Mouse (Mus musculus): ENCODE data around the gene Det1. TPM values are rescaled to one million over a fixed set of nuclear protein-coding genes. Genes with fewer than 3 reads are reported as not detected.

Det1 gene
- total RNA-seq (2023): 18.4 TPM

DNA sequence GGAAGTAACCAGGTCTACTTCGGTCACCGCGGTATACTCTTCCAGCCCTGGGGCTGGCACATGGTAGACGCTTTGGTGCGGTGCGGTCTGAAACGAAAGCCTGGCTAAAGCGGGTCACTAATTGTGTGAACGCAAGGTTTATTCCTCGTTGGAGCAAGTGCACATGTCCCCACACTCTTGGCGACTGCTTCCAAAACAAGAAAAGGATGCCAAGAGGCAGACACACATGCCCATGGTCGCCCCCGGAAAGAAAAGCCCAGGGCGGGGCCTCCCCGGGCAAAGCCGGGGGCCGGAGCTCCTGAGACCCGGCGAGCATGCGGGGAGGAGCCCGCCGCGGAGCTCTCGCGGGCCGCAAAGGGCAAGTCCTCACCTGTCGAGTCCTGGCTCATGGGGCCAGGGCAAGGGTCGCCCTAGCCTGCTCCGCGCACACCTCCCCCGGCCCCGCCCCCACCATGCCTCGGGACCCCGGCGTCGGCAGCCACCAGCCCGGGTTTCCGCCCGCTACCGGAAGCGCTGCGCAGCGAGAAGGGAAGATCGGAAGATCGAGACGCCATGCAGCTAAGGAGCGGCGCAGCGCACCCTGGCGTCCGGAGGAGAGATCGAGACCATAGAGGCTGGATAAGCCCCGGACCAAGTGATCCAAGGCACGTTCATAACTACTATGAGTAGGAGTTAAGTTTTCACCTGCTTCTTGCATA is at the start of gene Det1:
Det1 (minus strand) TSS at position 527 of the 698 bp plus-strand sequence.

DNA sequence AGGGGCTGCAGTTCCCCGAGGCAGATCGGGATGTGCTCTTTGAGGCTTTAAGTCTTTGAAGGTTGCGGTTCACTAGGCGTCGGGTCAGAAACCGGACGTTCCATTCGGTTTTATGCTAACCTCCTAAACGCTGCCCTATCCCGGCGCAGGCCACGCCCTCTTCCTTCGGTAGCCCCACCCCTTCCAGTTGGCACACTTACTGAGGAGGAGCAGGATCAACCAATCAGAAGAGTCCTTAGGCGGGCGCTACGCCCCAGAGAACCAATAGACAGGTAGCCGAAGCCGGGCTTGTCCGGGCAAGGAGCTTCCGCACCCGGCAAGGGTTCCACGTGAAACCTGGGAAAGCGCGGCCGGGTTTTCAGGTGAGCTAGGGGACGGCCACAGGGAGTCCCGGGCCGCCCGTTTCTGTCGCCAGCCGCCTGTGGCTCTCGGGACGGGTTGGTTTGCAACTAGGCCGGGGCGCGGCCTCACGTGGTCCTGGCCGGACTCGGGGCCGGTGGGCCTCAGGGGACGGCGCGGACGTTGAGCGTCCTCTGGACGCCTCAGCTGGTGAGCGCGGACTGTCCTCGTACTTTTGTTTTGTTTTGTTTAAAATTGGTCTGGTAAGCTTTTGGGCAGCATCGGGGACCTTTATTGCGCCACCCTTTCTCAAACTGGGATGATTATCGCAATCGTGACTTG is 48.7 kb upstream of the Det1 start, which contains the start of gene Aen:
Aen (plus strand) TSS at position 202 of the 681 bp plus-strand sequence.

GRCm38 (mm10) chr7:78782639-78783581 is 64.2 kb downstream of the Det1 start, which contains the start of the genes Mrps11 and Mrpl46:
Gene Mrps11, plus strand, starts transcription at chr7:78783119.
Gene Mrpl46, minus strand, starts transcription at chr7:78783531.

Other genes starting within 250 kb of the Det1 start
- 17.9 TPM for gene Ntrk3, start 109.3 kb downstream of the Det1 start, total RNA-seq (2023)
- 30.0 TPM for gene Mrps11, start 64.1 kb downstream of the Det1 start, total RNA-seq (2023)
- 27.7 TPM for gene Mrpl46, start 63.7 kb downstream of the Det1 start, total RNA-seq (2023)
- gene Aen, start 48.6 kb upstream of the Det1 start, total RNA-seq (2023): 31.2 TPM
- gene Isg20, start 66.2 kb upstream of the Det1 start, total RNA-seq (2023): 16.0 TPM
- gene Acan, start 206.2 kb upstream of the Det1 start, total RNA-seq (2023): not detected